Mouse (Mus musculus) lung, postnatal 36 days (tissue): Measurements from ENCODE around the gene Ttll3.

Source experiments
- DNase-seq: peaks from one replicate; pipeline ENCODE4 v3.0.0; 2022; ENCODE audit warnings: mixed read lengths

The Ttll3 gene

DNA sequence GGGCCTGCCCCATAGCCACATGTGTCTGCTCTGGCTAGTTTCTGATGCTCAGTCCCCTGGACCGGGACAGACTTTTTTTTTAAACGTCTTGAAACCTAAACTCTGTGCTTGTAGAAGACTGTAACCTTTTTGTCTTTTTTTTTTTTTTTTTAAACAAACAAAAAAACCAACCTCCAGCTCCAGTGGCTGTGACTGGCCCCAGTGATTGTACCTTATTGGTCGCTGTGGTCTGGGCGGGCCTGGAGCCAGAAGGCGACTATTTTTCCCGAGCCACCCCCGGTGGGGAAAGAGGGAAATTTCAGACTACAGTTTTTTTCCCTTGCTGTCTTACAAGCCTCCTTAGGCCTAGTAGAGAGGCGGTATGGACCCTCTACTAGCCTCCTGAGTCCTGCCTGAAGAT is at the start of gene Ttll3:
TSS of gene Ttll3 (plus strand) at position 301 of the 400 bp plus-strand sequence.
- DNase-seq = no peak

DNA sequence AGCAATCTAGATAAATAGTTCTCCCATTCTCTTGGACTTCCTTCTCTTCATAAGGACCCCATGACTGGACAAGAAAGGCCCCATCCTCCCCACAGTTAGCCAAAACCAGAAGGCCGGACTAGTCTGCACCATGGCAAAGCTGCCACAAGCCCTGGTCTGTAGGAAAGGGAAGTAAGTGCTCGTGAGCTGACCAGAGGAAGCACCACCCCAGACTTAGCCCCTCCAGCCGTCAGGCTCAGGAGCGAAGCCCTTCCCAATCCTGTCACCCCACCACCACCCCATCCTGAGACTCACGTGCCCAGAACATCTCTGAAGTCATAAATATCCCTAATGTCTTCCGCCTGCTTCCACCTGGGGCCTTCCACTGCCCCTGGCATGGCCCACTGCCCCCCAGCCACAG is 47.5 kb upstream of the Ttll3 start:
- DNase-seq = peak; percentile 39

- peak; percentile 10 for DNase-seq
These were observed 46.8 kb upstream of the Ttll3 start for GRCm38 (mm10) chr6:113342297-113342696.

DNA sequence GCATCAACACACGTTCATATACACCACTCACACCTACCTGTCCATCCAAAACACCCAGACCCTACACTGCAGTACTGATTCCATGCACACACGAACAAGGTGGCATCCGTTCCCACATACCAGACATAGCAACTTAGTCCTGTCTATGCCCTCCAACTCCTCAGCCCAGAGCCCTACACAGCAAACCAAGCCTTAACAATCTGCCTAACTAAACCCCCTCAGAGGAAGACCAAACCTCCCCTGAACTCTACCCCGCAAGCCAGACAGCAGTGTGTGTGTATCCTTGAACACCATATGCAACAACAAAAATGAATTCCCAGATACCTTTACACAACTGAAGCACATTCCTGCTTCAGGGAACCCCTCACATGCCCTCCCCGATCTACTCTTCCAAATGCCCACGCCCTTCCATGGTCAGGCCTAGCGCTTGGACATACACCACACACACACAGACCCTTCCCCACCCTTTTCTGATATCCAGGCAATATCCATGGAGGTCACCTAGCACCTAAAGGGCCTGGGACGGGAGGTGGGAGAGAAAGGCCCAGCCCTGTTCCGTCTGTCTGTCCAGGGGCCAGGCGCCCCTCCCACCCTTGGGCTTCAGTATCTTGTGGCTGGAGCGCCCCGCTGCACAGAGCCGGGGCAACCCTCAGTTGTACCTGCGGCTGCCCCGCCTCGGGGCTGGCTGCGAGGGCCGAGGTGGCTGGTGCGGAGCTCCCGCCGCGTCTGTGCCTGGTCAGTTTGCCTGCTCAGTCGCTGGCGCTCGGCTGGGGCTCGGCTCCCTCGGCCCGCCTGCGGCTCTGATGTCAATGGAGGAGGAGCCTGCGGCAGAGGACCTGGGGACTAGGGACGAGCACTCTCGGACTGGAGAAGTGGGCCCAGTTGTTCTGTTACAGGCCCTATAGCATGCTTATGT is 45.6 kb upstream of the Ttll3 start, which contains the start of gene Camk1:
TSS of gene Camk1 (minus strand) at position 808 of the 916 bp plus-strand sequence.
- peak; percentile 87 for DNase-seq

- DNase-seq = peak; percentile 95
These were observed 44.7 kb upstream of the Ttll3 start for GRCm38 (mm10) chr6:113344321-113344720.

- no peak for DNase-seq
These were observed 42.2 kb upstream of the Ttll3 start for GRCm38 (mm10) chr6:113346897-113347296.

DNA sequence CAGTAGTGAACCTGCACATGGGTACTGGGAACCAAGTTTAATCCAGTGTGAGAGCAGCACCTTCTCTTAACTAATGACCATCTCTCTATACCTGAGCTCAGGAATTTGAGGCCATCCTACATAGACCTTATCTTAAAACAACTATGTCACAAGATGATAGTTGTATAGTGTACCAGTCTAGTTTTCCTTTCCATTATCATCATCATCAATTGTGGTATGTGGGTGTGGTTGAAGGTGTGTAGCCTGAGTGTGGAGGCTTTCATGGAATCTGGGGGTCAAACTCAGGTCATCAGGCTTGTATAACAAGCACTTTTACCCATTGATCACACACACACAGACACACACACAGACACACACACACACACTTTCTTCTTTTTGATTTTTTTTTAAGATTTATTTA is 38.5 kb upstream of the Ttll3 start:
- DNase-seq = no peak

GRCm38 (mm10) chr6:113351161-113351560 is 37.9 kb upstream of the Ttll3 start:
- DNase-seq = no peak

DNA sequence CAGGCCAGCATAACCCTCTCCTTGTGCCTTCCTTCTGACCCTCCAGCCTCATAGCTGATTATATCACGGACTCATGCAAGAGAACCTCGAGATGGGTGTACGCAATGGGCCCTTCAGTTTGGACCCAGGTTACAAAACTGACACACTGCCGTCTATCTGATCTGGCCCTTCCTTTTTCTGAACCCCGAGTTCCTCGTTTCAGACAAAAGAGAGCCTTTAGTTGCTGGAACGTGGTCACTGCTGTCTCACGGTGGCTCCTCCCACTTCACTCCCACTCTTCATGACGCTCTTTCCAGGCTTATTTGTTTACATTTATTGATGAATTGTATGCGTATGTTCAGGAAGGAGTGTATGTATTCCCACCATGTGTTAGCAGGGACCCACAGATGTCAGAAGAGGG is 37.4 kb upstream of the Ttll3 start:
- DNase-seq = peak; percentile 33

DNA sequence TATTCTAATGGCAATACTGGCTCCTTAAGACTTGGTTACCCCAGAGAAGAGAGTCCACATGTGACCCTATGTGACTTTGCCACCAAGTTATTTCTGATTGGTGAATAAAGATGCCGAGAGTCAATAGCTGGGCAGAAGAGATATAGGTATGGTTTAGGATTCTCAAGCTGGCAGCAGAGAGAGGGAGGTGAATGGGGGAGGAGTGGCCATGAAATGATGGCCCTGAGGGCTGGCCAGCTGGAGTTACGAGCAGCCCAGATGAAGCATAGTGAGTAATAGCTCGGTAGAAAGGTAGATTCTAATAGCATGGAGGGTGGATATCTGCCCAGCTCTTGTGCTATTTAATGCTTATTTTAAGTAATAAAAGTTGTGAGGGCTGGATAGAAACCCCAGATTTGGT is 36.2 kb upstream of the Ttll3 start:
- DNase-seq = no peak

DNA sequence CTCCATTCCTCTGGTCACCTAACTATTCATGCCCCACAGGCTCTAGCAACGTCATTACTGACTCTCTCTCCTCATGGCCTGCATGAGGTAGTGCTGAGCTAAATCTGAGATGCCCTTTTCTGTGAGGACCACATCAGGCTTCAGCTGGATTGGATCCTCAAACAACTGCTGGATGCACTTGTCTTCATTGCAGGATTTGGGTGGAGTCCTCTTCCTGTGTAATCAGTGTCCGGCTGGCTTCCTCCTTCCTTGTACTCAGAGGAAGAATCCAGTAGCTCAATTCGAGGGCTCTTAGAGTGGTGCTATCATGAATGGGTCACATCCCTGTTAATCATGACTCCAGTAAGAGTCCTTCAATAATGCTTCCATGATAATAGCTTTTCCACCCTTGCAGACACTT is 35.4 kb upstream of the Ttll3 start:
- peak; percentile 50 for DNase-seq

GRCm38 (mm10) chr6:113361476-113361875 is 27.6 kb upstream of the Ttll3 start:
- no peak for DNase-seq

GRCm38 (mm10) chr6:113362241-113362640 is 26.8 kb upstream of the Ttll3 start:
- DNase-seq = no peak

DNA sequence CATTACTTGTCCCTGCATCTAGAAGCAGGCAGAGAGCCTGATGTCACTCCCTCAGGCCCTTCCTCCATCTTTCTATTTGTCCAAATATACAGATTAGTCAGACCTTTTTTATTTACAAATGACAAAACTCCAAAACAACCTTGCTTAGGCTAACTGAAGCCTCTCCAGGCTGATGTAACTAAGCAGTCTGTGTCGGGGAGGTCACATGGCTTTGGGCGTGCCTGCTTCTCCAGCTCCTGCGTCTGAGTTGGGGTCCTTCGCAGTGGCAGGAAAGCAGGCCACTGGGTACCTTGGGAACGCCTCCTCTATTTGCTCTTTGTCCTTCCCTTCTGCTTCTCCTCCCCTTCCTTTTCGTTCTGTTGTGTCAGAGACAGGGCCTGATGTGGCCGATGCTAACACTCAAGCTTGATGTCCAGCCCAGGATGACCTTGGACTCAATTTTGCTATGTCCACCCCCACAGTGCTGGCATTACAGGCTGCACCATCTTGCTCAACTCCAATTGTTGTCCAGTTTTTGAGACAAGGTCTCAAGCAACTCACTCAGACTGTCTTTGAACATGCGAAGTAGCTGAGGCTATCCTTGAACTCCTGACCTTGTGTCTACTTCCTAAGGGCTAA is 24.4 kb upstream of the Ttll3 start:
- no peak for DNase-seq

DNA sequence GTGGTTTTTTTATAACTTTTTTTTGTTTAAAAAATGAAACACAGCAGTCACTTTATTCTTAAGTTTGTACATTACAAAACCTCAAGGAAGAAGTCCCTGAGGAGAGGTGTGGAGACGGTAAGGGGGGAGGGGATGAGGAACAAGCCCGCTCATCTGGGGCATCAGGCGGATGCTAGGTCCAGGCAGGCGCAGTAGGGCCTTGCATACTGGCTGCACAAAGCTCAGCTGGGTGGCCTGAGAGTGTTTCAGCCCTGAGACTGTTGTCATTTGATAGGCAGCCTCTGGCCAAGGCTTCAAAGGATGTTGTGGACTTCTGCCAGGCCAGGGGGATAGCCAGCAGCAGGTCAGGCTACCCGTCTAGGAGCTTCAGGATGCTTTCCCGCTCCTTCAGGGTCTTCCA is 22.4 kb upstream of the Ttll3 start:
- no peak for DNase-seq

GRCm38 (mm10) chr6:113367574-113367973 is 21.5 kb upstream of the Ttll3 start:
- no peak for DNase-seq

DNA sequence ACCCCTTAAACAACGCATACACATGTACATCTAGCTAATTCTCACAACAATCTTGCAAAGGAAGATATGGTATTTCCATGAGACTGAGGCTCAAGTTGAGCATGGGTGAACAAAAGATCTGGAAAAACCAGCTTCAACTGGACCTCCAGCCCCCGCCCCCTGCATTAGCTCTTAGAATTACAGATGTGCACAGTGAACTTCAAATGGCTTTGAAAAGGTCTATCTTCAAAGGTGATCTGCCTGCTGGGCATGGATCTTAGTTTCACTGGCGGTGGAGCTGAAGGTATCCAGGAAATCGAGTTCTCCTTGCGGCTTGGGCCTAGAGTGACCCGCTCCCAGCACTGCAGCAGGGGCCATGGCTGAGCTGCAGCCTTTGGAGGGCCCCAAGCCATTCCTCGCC is 20.9 kb upstream of the Ttll3 start:
- no peak for DNase-seq

GRCm38 (mm10) chr6:113368577-113368976 is 20.5 kb upstream of the Ttll3 start:
- no peak for DNase-seq

DNA sequence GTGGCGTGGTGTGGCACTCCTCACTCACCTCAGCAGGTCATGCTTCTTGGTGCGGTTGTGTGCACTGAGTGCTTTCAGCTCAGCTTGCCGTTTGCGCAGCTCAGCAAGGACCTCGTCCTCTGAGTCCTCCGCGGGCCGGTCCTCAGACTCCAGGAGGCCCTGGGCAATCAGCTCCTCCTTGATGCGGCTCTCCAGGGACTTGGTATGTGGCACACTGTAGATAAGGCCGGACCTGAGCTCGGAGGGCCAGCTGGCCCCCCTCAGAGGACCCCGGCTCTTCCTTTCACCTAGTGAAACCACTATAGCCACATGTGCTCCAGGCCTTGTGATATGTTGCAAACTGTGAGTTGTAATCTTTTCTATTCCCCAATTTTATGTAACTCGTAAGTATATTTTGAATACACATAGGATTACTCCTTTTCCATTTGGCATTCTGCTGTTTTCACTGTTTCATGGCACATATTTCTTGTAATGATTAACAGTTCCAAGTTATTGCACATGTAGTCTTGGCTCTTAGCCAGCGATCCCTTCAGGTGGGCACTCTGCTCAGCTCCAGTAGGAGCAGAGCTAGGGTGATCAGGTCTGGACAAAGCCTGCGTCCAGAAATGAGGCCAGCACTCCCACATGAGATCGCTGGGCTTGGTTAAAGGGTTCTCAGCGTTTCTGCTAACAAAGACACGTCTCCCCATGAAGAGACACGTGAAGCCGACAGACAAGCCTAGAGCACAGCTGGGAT is 18.7 kb upstream of the Ttll3 start:
- no peak for DNase-seq

DNA sequence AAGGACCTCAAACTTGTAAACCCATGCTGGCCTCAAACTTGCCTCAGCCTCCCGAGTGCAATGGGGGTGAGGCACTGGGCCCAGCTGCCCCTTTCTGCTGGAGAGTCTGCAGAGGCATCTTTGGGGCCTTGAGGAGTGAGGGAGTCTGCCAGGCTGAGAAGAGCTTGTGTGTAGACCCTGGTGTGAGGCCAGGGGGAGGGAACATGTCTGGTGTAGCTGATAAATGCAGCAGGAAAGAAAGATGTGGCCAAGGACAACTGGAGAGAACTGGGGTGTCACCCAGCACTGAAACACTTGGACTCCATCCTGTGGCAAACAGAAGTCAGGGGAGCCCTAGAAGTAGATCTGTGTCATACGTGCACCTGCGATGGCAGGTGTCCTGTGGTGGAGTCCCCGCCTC is 15.6 kb upstream of the Ttll3 start:
- DNase-seq = no peak

GRCm38 (mm10) chr6:113377172-113377495 is 11.9 kb upstream of the Ttll3 start:
- no peak for DNase-seq

- DNase-seq = peak; percentile 94
These were observed 11.3 kb upstream of the Ttll3 start, which contains the start of the genes Tada3 and Arpc4 for GRCm38 (mm10) chr6:113377496-113378385. Gene Tada3 (minus strand): TSS chr6:113377883. Gene Arpc4 (plus strand): TSS chr6:113378115.
